Mouse (Mus musculus): ENCODE data around the gene Atp11b.

Atp11b gene

DNA sequence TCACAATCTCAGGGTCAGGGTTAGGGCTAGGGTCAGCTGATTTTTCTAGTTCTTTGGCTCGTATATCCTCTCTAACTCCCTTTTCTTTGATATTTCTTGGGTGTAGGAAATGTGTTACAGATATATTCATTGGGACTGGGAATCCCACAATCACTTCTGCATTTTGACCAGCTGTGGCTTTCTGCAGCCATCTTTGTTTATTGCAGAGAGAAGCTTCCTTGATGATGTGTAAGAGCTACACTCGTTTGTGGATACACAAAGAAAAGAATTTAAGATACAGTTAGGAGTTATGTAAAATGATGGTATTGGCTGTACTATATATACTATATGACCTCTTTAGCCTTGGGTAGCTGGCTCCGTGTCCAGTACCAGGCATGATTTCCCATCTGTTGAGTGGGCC lies 25.8 kb downstream of the Atp11b start:
- no peak for DNase-seq (ENCODE audit: low read depth, low spot score)

DNA sequence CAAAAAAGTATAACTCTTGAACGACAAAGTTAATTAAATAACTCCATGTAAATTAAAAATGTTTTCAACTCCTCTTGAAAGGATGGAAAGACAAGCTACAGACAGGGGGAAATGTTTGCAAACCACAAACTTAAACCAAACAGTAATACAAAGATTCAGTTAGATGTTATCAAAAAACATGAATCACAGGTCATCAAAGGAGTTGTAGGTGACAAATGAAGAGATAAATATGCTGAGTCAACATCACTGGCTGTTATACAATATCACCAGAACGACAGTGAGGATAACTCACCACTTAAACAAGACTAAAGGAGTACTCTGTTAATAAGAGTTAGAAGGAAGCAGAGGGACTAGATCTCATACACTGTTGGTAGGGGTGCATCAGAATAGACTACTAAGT lies 48.1 kb downstream of the Atp11b start:
- DNase-seq (ENCODE audit: low read depth, low spot score), result no peak

DNA sequence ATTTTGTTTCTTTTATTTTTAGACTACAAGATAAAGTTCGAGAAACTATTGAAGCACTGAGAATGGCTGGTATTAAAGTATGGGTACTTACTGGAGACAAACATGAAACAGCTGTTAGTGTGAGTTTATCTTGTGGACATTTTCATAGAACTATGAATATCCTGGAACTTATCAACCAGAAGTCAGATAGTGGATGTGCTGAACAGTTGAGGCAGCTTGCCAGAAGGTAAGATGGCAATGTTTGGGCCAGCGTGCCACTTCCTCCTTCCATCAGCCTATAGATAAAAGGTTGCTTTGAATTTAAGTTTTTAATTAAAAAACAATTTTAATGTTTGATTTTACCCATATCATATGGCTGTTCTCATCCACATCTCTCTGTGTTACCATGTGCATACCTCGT lies 66.0 kb downstream of the Atp11b start:
- no peak for DNase-seq (ENCODE audit: low read depth, low spot score)

DNA sequence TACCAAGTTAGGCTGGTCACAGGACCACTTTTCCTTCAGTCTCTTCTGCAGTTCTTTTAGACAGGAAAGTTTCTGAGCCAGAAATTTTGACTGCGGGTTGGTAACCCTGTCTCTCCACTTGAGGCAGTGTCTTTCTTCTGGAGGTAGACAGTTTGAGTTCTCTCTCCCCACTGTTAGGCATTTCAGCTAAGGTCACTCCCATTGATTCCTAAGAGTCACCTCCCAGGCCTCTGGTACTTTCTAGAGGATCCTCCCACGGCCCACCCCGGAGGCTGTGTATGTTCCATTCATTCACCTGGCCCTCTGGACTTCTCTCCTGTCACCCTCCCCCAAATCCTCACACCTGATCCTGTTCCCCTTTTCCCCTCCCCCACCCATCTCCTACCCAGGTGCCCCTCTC lies 68.1 kb downstream of the Atp11b start:
- no peak for DNase-seq (ENCODE audit: low read depth, low spot score)

DNA sequence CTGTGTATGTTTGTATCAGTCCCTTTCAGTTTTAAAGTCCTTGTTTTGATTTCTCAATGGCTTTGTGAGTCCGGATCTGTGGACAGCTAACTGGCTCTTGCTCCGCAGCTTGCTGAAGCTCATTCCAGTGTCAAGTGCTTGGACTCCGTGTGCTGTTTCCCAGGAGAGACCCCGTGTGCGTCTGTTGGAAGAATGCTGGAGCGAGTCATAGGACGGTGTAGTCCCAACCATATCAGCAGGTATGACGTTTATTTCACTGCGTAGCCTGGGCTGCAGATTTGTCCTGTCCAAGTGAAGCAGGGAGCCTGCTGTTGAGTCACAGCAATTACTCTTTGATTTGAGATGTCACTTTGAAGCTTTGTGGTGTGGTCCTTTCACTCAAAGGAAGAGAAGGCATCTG lies 95.4 kb downstream of the Atp11b start:
- DNase-seq (ENCODE audit: low read depth, low spot score), result no peak

DNA sequence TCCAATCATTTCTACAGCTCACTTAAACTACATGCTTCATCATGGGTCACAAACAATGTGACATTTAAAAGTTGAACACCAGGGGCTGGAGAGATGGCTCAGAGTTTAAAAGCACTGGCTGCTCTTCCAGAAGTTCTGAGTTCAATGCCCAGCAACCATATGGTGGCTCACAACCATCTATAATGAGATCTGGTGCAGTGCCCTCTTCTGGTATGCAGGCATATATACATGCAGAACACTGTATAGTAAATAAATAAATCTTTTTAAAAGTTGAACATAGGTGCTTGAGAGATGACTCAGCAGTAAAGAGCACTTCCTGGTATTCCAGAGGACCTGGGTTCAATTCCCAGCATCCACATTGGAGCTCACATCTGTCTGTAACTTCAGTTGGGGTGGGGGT lies 129.4 kb downstream of the Atp11b start:
- no peak for DNase-seq (ENCODE audit: low read depth, low spot score)

DNA sequence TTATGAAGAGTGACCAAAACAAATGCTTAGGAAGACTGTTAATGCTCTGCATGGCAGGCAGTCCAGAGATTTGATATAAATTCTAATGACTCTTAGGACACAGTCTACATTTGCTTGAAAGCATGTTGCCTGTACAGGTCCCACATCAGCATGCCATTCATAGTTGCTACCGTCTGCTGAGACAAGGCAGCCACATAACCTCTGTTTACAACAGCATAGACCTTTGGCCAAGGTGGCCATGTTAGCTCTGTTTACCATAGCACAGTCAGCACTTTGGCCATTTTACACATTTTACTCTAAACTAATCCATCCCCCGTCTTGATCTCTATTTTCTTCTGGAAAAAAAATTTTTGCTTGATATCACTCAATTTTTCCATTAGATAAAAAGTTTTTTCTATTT lies 135.6 kb downstream of the Atp11b start:
- DNase-seq (ENCODE audit: low read depth, low spot score), result no peak

DNA sequence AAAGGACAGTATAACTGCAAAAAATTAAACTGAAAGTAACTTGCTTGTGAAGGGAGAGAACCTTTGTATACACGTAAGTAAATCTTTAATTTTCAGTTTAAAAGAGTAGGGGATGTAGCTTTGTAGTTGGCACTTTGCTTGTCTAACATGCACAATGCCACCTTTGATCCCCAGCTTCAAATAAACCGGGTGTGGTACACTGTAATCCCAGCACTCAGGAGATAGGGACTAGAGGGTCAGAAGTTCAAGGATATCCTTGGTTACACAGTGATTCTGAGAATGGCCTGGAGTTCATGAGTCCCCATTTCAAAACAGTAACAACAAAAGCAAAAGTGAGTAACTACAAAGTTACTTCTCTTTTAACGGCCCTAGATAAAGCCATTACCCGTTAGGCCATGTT lies 137.2 kb downstream of the Atp11b start:
- DNase-seq (ENCODE audit: low read depth, low spot score), result no peak

DNA sequence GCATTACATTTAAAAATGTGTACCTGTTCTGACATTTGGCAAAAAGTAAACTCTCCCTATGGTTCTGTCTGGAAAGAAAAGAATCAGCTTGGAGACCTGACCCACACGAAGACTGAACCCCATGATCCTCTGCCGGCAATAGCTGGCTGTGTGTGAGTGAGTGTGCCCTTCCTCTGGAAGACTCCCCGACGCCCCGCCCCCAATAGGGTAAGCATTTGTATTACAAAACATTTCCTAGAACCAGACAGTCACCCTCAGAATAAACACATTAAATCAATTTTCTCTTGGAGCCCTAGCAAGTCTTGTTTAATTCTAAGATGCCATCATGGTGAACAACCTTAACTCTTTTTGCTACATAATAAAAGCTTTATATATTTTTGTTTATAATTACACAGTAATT lies 139.2 kb downstream of the Atp11b start:
- no peak for DNase-seq (ENCODE audit: low read depth, low spot score)

DNA sequence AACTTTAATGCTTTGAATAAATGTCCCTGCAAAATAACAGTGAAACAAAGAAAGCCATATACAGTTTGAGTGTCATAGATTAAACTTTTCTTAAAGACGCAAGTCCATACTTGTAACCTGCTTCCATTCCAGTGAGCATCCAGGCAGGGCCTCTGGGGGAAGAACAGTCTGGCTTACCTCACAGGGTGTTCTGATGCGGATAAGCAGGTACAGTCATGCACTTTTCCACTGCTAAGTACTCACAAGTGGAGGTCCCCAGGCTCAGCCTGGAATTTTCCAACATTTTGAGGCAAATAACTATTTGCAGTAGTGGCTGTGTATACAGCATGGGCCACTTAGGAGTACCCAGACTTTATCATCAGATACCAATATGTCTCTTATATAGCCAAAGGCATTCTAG lies 144.0 kb downstream of the Atp11b start:
- no peak for DNase-seq (ENCODE audit: low read depth, low spot score)

DNA sequence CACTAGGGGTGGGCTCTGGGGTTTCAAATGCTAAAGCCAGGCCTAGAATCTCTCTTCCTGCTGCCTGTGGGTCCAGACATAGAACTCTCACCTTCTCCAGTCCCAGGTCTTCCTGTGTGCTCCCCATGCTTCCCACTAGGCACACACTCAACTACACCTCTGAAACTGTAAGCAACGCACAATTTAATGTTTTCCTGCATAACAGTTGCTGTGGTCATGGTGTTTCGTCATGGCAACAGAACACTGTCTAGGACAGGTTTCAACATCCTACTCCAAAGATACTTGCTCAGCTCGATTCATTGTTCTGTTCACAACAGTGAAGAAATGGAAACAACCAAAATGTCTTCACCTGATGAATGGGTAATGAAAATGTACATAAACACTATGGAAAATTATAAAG lies 145.2 kb downstream of the Atp11b start:
- no peak for DNase-seq (ENCODE audit: low read depth, low spot score)

DNA sequence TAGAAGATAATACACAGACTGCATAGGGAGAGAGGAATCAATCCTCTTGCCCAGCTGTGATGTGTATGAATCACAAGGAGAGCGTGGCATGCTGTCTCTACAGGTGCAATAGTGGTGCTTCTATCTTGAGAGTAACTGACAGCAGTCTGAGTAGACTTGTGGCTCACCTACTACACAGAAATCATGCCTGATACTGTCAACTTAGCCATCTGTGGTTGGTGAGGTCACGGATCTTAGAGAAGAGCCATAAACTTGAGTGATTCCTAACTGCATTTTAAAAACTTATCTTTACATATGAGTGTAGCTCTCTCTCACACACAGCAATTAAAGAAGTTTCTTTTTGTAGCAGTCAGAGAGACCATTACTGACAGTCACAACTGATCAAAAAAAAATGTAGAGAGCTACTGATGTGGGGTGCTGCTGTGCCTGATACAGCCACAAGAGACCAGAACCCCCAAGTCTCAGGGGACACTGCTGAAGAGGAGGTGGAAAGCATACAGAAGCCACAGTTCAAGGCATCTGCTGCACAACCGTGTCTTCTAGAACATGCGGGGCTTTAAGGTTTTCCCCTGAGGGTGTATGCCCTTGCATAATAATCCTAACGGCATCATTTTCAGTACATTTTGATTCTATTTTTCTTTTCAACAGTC lies 146.8 kb downstream of the Atp11b start:
- DNase-seq (ENCODE audit: low read depth, low spot score), result no peak

All from mesoderm, embryonic 11.5 days (tissue).